In the genomic region with DNA sequence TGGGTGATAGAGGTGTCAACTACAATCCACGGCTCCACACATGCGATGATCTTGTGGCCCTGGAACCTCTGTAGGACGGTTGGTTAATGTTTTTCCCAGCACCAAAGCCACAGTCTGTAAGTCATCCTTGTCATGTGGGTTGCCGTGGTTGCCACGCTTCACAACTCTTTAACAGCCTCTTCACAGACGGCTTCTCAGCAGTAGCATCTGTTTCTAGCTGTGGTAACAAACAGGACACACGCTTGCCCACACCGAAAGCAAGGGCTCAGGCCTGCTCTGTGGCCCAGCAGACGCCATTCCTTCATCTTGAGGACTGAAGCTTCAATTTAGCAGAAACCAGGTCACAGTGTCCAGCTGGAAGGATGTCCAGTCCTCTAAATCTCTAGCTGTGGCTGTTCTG, we compare ENCODE assay signal across 21 mouse cellular contexts.
DNase-seq lines count a peak whose midpoint lies in the region; ATAC-seq lines count a peak whose summit lies in the region.
"Had no signal": no experiment of that assay in that cellular context is flagged by ENCODE, and none has a peak within 500 bp of the region (broad histone marks: within the 10 kb centered on the region; RNA-seq: fewer than 3 reads in every experiment).

No protein-coding gene starts in this region.

- DNase-seq in cerebellum, postnatal 10 days = peak; percentile 23 to 30
- DNase-seq in cerebellum, adult 8-10 months = no peak
- DNase-seq in kidney, adult 9 months = peak; percentile 9
- DNase-seq in kidney, postnatal 10 days = no peak
- peak; percentile 51 to 60 for DNase-seq in B cell, adult 2 months
- DNase-seq in layer of hippocampus, adult 8-10 months (ENCODE audit: low spot score in 2 of 2) = no peak
- DNase-seq: adrenal gland, adult 8-10 months; cerebellum, adult 2 months; embryo, embryonic 11 days; gastrocnemius, postnatal 36 days; heart, postnatal 14 days; lung, adult 18-20 months; lung, postnatal 4 days had no signal

- no peaks in the 10 kb centered on the region for H3K4me1 ChIP-seq in forebrain, embryonic 15.5 days
- H3K4me1 ChIP-seq: embryonic facial prominence, embryonic 15.5 days; forebrain, embryonic 10.5 days; limb, embryonic 15.5 days; midbrain, embryonic 12.5 days had no signal

- H3K27me3 ChIP-seq in forebrain, embryonic 15.5 days = no peaks in the 10 kb centered on the region
- H3K27me3 ChIP-seq: embryonic facial prominence, embryonic 15.5 days; limb, embryonic 15.5 days; midbrain, embryonic 12.5 days had no signal

- H3K27ac ChIP-seq in forebrain, embryonic 15.5 days (replicated peaks) = no peak overlapping the region
- H3K27ac ChIP-seq: embryonic facial prominence, embryonic 15.5 days; forebrain, embryonic 10.5 days; hindbrain, embryonic 14.5 days; limb, embryonic 15.5 days; midbrain, embryonic 12.5 days had no signal

- ATAC-seq in neutrophil, adult 5-6 weeks (ENCODE audit: extremely low read depth, insufficient number of reproducible peaks, low FRiP score, poor library complexity, severe bottlenecking) = peak; percentile 60
- no peak for ATAC-seq in forebrain, embryonic 15.5 days (replicated peaks)

- no peaks in the 10 kb centered on the region for H3K36me3 ChIP-seq in forebrain, embryonic 15.5 days
- H3K36me3 ChIP-seq: embryonic facial prominence, embryonic 15.5 days; forebrain, embryonic 10.5 days; limb, embryonic 15.5 days; midbrain, embryonic 12.5 days had no signal

- 86% methylated on average over 9 of the region's 9 CpGs for WGBS in forebrain, embryonic 15.5 days

- H3K9ac ChIP-seq in forebrain, embryonic 15.5 days (replicated peaks) = no peak overlapping the region
- H3K9ac ChIP-seq: embryonic facial prominence, embryonic 15.5 days; hindbrain, embryonic 14.5 days; limb, embryonic 15.5 days; midbrain, embryonic 12.5 days had no signal

- no peaks in the 10 kb centered on the region for H3K9me3 ChIP-seq in forebrain, embryonic 15.5 days
- H3K9me3 ChIP-seq: embryonic facial prominence, embryonic 15.5 days; forebrain, embryonic 10.5 days; limb, embryonic 15.5 days; midbrain, embryonic 12.5 days had no signal

- H3K4me2 ChIP-seq in forebrain, embryonic 15.5 days (replicated peaks) = no peak overlapping the region
- H3K4me2 ChIP-seq: embryonic facial prominence, embryonic 15.5 days; heart, embryonic 11.5 days; hindbrain, embryonic 14.5 days; limb, embryonic 15.5 days; midbrain, embryonic 12.5 days had no signal

- no peak overlapping the region for H3K4me3 ChIP-seq in forebrain, embryonic 15.5 days
- H3K4me3 ChIP-seq: embryonic facial prominence, embryonic 15.5 days; forebrain, embryonic 10.5 days; limb, embryonic 15.5 days; midbrain, embryonic 12.5 days had no signal

Comparison
In these comparisons a context has a peak if more than half of its experiments do, and no peak if none do; other contexts are left out.
1. DNase-seq: peak in cerebellum, postnatal 10 days (2 of 2), kidney, adult 9 months (single experiment) and B cell, adult 2 months (2 of 2); none in cerebellum, adult 8-10 months (single experiment), kidney, postnatal 10 days (single experiment) and layer of hippocampus, adult 8-10 months (0 of 2).